Mouse (Mus musculus) testis, adult 10 weeks (tissue): ENCODE data around the gene 1700067K01Rik. TPM values are rescaled to one million over a fixed set of nuclear protein-coding genes. Genes with fewer than 3 reads are reported as not detected.

ENCODE experiments used
- polyA plus RNA-seq: library from polyadenylated mRNA; stranded (reverse); fragments of 350-450 nt; fragmentation: Illumina TruSeq; extraction: RNeasy Lipid Tissue Mini Kit (QIAGEN cat#74804); gene quantifications from one replicate; pipeline ENCODE4 v1.2.3, GENCODE M21; 2014; ENCODE audit warnings: low read depth, low replicate concordance

1700067K01Rik gene
- 2.4 TPM for polyA plus RNA-seq

GRCm38 (mm10) chr8:84001281-84002000 is at the start of gene 1700067K01Rik:
Gene 1700067K01Rik (plus strand): TSS chr8:84001502.

GRCm38 (mm10) chr8:83955106-83955957 is 46.0 kb upstream of the 1700067K01Rik start, which contains the start of the genes Gm10644 and Asf1b:
Gene Gm10644 (minus strand): TSS chr8:83955205.
Gene Asf1b (plus strand): TSS chr8:83955507.

DNA sequence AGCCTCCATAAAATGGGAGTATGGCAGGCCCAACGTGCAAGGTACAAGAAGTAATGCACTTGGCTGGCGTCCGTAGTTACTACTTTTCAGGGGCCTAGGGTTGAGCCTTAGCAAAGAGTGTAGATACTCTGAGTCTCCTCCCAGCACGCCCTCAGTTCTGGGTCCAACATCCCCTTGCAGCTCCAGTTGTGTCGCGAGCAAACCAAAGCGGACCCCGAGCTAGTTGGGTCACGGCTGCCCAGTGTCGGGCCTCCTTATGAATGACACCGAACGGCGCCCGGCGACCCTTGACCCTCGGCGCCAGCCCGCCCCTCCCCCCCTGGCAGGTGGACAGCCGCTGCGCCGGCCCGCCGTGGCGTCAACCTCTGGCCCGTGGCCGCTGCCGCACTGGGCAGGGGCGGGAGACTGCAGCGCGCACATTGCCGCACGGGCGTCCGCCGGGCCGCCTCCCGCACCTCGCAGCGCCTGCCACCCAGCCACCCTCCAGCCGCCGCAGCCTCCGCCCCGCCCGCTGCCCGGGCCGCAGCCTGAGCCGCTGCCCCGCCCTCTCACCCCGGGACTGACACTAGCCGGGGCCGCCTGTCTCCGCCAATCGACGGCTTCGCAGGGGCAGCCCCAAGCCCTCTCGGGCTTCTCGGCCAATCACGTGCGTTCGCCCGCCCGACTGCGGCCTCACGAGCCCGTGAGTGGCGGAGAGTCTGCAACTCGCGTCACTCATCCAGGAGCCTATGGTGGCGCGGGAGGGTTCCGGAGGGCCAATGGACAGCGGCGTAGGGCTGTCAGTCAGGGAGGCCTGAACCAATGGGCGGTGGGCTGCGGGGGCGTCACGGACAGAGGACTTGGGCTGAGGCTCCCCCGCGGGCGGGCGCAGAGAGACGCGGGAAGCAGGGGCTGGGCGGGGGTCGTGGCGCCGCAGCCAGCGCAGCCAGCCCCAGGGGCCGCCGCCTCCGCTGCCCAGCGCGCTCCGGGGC is 28.9 kb upstream of the 1700067K01Rik start, which contains the start of gene Prkaca:
Prkaca (plus strand) TSS at position 844 of the 971 bp plus-strand sequence.

DNA sequence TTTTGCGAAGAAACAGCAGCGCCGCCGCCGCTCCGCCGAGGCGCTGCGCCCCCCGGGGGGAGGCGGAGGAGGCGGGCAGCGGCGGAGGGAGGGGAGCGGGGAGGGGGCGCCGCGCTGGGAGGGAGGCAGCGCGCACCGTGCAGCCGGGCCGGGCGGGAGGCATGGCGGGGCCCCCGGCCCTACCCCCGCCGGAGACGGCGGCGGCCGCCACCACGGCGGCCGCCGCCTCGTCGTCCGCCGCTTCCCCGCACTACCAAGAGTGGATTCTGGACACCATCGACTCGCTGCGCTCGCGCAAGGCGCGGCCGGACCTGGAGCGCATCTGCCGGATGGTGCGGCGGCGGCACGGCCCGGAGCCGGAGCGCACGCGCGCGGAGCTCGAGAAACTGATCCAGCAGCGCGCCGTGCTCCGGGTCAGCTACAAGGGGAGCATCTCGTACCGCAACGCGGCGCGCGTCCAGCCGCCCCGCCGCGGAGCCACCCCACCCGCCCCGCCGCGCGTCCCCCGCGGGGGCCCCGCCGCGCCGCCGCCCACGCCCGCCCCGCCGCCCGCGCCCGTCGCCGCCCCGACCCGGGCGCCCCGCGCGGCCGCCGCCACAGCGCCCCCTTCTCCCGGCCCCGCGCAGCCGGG is 3.7 kb upstream of the 1700067K01Rik start, which contains the start of gene Samd1:
Samd1 (plus strand) TSS at position 162 of the 631 bp plus-strand sequence.

DNA sequence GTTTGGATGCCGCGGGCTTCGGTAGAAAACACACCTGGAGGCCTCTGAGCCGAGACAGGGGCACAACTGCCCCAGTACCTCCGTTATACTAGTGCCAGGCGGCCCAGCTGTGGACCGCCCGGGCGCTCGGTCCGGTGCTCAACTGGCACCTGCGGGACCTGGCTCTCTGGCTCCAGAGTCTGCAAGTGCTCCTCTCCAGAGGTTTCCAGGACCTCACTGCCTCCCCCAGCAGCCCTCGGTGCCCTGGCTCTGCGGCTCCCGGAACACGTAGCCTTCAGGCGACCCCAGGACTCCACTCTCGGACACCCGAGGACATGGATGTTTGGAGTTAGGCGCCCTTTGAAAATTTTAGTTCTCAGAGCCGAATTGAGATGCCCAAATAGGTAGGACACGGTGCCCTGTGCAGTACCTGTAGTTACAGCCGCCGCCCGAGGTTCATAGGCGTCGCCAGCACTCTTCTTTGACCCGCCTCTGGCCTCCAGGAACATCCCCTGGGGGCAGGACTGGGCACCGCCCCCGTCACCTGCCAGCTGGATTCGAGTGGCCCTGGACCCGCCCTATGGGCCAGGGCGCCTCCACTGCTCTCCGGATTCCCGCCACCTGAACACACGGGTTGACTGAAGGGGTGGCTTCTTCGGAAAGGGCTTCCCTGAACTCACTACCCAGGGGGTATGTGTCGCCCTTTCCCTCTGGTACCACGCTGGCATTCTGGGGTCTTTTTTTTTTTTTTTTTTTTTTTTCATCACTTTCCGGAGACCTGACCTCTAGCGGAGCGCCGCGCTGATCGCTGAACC is 10.6 kb downstream of the 1700067K01Rik start, which contains the start of gene 2210011C24Rik:
2210011C24Rik (minus strand) TSS at position 467 of the 794 bp plus-strand sequence.

DNA sequence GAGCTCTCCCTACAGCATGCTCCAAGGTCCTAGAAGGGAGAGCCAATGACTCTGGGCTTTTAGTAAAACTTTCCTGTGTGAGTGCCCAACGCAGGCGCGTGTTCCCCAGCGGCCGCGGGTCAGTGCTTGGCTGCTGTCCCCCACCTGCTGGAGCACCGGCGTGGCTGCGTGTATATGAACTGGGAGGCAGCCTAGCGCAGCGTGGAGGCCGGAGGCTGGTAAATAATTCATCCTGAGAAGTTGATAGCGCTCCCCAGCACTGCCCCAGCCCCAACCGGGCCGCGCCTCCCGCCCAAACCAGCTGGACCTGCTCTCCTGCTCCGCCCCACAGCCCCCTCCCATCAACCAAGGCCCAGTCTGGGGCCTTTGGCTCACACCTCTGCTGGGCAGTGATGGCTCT is 19.8 kb downstream of the 1700067K01Rik start, which contains the start of gene Palm3:
Palm3 (plus strand) TSS at position 376 of the 400 bp plus-strand sequence.

DNA sequence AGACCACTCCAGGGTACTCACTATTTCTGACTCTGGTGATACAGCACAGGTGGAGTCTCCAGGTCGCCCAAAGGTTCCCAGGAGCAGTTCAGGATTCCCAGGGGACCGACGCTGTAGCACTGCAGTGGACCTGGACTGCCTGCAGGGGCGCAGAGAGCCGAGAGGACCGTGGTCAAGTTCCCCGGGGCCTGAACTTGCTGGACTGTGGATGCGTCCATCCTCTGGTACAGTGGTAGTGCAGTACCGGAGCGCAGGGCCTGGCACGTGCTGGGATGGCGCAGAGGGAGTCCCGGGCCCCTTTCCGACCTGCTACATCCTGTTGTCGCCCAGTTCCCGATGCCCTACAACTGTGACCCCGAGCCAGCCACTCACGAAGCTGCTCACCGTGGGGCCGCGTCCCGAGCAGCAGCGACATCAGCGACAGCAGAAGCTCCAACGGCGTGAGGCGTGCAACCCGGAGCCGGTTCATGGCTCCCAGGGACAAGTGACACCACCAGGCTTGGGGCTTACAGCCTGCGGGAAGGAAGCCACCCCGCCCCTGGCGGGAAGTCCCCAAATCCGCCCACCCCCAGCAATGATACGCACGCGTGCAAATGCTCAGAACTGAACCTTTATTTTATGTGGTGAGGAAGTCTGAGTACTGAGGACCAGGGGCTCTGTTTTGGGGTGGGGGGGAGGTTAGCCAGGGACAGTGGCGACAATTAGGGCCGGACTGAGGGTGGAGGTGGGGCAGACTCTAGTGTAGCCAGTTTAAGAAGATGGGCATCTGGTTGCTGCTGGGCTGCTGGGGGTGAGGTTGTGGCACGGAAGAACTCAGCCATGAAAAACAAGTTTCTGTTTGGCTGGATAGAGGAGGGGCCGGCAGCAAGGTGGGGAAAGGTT is 41.0 kb downstream of the 1700067K01Rik start, which contains the start of gene Il27ra:
Il27ra (minus strand) TSS at position 524 of the 882 bp plus-strand sequence.

GRCm38 (mm10) chr8:84044900-84045299 is 43.6 kb downstream of the 1700067K01Rik start, which contains the start of gene Rln3:
Gene Rln3 (minus strand): TSS chr8:84045000.

Other genes starting within 250 kb of the 1700067K01Rik start
- gene Adgrl1, start 101.4 kb upstream of the 1700067K01Rik start, polyA plus RNA-seq: 3.5 TPM
- 2.5 TPM for gene Gm10644, start 46.3 kb upstream of the 1700067K01Rik start, polyA plus RNA-seq
- 32.0 TPM for gene Asf1b, start 46.0 kb upstream of the 1700067K01Rik start, polyA plus RNA-seq
- 37.0 TPM for gene Prkaca, start 28.5 kb upstream of the 1700067K01Rik start, polyA plus RNA-seq
- gene Samd1, start 3.8 kb upstream of the 1700067K01Rik start, polyA plus RNA-seq: 2.1 TPM
- gene 2210011C24Rik, start 10.7 kb downstream of the 1700067K01Rik start, polyA plus RNA-seq: 15.4 TPM
- 0.13 TPM for gene Palm3, start 20.0 kb downstream of the 1700067K01Rik start, polyA plus RNA-seq
- gene Il27ra, start 41.1 kb downstream of the 1700067K01Rik start, polyA plus RNA-seq: not detected
- gene Rln3, start 43.5 kb downstream of the 1700067K01Rik start, polyA plus RNA-seq: not detected
- gene Gm10643, start 63.6 kb downstream of the 1700067K01Rik start, polyA plus RNA-seq: 8.6 TPM
- gene Rfx1, start 65.3 kb downstream of the 1700067K01Rik start, polyA plus RNA-seq: 2.3 TPM
- 7.9 TPM for gene Dcaf15, start 103.3 kb downstream of the 1700067K01Rik start, polyA plus RNA-seq
- not detected for gene Podnl1, start 124.5 kb downstream of the 1700067K01Rik start, polyA plus RNA-seq
- gene Cc2d1a, start 146.4 kb downstream of the 1700067K01Rik start, polyA plus RNA-seq: 0.74 TPM
- gene 4930432K21Rik, start 146.5 kb downstream of the 1700067K01Rik start, polyA plus RNA-seq: 5.8 TPM
- gene Nanos3, start 183.7 kb downstream of the 1700067K01Rik start, polyA plus RNA-seq: not detected
- gene Zswim4, start 235.6 kb downstream of the 1700067K01Rik start, polyA plus RNA-seq: 0.20 TPM
- 4.2 TPM for gene D8Ertd738e, start 248.2 kb downstream of the 1700067K01Rik start, polyA plus RNA-seq